Mouse (Mus musculus) heart, embryonic 11.5 days (tissue): Measurements from ENCODE around the gene Cldn34d. TPM values are rescaled to one million over a fixed set of nuclear protein-coding genes. Genes with fewer than 3 reads are reported as not detected.
A peak's percentile ranks its signal among the peaks of the same experiment; 100 is the strongest.

Experiments used
- ATAC-seq: fragments of 200-750 bp; cut with Nextera tagmentation; replicated peaks from 2 replicates; pipeline ENCODE4 v1.8.0; 2017; ENCODE audit warnings: moderate library complexity; ENCODE audit not compliant: insufficient number of reproducible peaks, low FRiP score, low TSS enrichment
- H3K27ac ChIP-seq: fragments of 300-500 bp; sonication (generic); 2 replicates; pipeline ENCODE4 v1.5.1; 2014; ENCODE audit warnings: mild to moderate bottlenecking, low read depth, low read length
- H3K27me3 ChIP-seq: fragments of 300-500 bp; sonication (generic); 2 replicates; pipeline ENCODE4 v1.6.1; 2014; ENCODE audit warnings: mild to moderate bottlenecking, low read length, mixed read lengths; ENCODE audit not compliant: control insufficient read depth, insufficient read depth
- H3K36me3 ChIP-seq: fragments of 300-500 bp; sonication (generic); 2 replicates; pipeline ENCODE4 v1.6.1; 2014; ENCODE audit warnings: mild to moderate bottlenecking, low read length, moderate library complexity, mixed read lengths; ENCODE audit not compliant: control insufficient read depth, insufficient read depth
- H3K4me1 ChIP-seq: fragments of 300-500 bp; sonication (generic); 2 replicates; pipeline ENCODE4 v1.6.1; 2014; ENCODE audit warnings: low read length; ENCODE audit not compliant: control insufficient read depth, insufficient read depth
- H3K4me2 ChIP-seq: fragments of 300-500 bp; sonication (generic); 2 replicates; pipeline ENCODE4 v1.6.1; 2014; ENCODE audit warnings: mild to moderate bottlenecking, moderate library complexity
- H3K4me3 ChIP-seq: fragments of 300-500 bp; sonication (generic); 2 replicates; pipeline ENCODE4 v1.5.1; 2014; ENCODE audit warnings: low read depth, low read length
- H3K9ac ChIP-seq: fragments of 300-500 bp; sonication (generic); 2 replicates; pipeline ENCODE4 v1.6.1; 2014; ENCODE audit warnings: mild to moderate bottlenecking, low read depth, low read length, moderate library complexity
- H3K9me3 ChIP-seq: fragments of 300-500 bp; sonication (generic); replicated peaks from 2 replicates; pipeline ENCODE4 v1.6.1; 2016; ENCODE audit warnings: low read length; ENCODE audit not compliant: control insufficient read depth
- WGBS: fragments of 180-500 bp; shearing (Covaris S2); extraction: QIAGEN DNeasy Blood & Tissue Kit; methylation state at CpG from one replicate; pipeline ENCODE4 v1.1.7; 2014; ENCODE audit not compliant: insufficient replicate concordance; 5-methylcytosine and 5-hydroxymethylcytosine counted together
- polyA plus RNA-seq: library from polyadenylated mRNA; unstranded; fragments of >200 nt; fragmentation: Nextera tagmentation; extraction: Ambion mirVana; gene quantifications from 2 replicates; pipeline ENCODE4 v1.2.1, GENCODE M21; 2014

The Cldn34d gene
- not detected in 2 replicates for polyA plus RNA-seq

DNA sequence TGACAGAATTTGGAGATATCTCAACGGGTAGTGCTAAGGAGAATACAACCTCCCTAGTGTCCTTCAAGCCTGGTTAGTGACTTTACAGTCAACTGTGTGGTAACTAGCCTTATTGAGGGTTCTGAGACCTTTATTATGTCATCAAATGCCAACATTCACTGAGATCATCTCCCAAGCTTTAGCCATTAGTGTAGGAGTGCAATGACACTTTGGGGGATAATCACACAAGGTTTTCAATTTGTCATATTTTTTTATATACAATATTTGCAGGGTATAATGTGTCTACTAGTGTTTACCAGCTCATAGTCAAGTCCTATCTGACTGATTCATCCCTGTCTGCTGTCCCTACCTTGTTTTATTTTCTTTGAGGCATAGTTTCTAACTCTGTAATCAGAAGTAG is at the start of gene Cldn34d:
Gene Cldn34d (minus strand): TSS at position 101 of the 400 bp plus-strand sequence.
- Histone ChIP-seq H3K4me1 (no peaks in the 10 kb centered on the region), H3K9ac (no peak within 1 kb of the TSS), H3K9me3 (no peaks in the 10 kb centered on the region), H3K4me2 (no peak within 1 kb of the TSS), H3K27me3 (no peaks in the 10 kb centered on the region), H3K36me3 (no peaks in the 10 kb centered on the region), H3K27ac (no peak within 1 kb of the TSS), H3K4me3 (no peak within 1 kb of the TSS)
- no peak for ATAC-seq
- 71% methylated on average over 1 of the region's 1 CpGs for WGBS

DNA sequence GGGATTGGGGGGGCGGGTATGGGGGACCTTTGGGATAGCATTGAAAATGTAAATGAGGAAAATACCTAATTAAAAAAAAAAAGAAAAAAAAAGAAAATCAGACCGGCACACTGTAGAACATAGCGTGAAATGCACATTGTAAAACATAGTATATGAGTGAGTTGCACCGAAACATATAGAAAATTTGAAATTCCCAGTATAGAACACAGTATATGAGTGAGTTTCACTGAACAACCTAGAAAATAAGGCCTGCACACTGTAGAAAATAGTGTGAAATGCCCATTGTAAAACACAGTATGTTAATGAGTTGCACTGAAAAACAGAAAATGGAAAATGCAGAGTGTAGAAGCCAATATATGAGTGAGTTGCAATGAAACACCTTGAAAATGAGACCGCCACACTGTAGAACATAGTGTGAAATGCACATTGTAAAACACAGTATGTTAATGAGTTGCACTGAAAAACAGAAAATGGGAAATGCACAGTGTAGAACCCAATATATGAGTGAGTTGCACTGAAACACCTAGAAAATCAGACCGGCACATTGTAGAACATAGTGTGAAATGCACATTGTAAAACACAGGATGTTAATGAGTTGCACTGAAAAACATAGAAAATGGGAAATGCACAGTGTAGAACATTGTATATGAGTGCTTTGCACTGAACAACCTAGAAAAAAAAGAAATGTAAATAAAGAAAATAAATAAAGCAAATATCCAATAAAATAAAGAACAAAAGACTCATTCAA is 4.1 kb downstream of the Cldn34d start:
- 42% methylated on average over 6 of the region's 6 CpGs for WGBS
- H3K4me2 ChIP-seq = no peak overlapping the region
- no peaks in the 10 kb centered on the region for H3K27me3 ChIP-seq
- H3K27ac ChIP-seq = no peak overlapping the region
- no peaks in the 10 kb centered on the region for H3K9me3 ChIP-seq
- no peaks in the 10 kb centered on the region for H3K4me1 ChIP-seq
- ATAC-seq = peak; percentile 100
- H3K4me3 ChIP-seq = no peak overlapping the region
- no peak overlapping the region for H3K9ac ChIP-seq
- no peaks in the 10 kb centered on the region for H3K36me3 ChIP-seq

Other genes with a start within 250 kb of the Cldn34d start
- not detected in 2 replicates for gene Cldn34b4, start 209.6 kb downstream of the Cldn34d start, polyA plus RNA-seq